Mouse (Mus musculus): ENCODE results near the gene Gabra5. TPM values are rescaled to one million over a fixed set of nuclear protein-coding genes. Genes with fewer than 3 reads are reported as not detected.

The Gabra5 gene
- total RNA-seq (2022) = 10 to 100 TPM; 41.6 to 50.5 (median 47.5) TPM

DNA sequence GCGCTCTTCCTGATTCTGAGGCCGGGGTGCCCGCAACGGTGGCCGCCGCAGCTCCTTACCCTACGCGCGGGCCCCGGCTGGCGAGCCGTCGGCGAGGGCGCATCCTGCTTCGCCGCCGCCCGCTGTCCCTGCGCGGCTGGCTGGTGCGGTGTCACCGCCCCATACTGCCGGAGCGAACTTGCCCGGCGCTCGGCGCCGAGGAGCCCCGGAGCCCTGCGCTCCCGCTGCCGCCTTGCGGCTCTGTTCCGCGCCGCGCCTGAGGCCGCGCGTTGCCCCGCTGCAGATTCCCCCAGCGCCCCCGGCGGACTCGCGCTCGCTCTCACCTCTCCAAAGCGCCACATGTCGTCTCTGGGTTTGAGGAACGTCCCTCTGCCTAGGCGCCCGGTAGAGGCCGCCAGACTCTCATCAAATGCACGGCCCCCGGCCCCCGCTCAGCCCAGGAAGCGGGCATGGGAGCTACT lies at the start of gene Gabra5:
Gene Gabra5 (minus strand): TSS at position 379 of the 461 bp plus-strand sequence.
- peak; percentile 52 to 60 for DNase-seq (ENCODE audit: low spot score in 2 of 2)

DNA sequence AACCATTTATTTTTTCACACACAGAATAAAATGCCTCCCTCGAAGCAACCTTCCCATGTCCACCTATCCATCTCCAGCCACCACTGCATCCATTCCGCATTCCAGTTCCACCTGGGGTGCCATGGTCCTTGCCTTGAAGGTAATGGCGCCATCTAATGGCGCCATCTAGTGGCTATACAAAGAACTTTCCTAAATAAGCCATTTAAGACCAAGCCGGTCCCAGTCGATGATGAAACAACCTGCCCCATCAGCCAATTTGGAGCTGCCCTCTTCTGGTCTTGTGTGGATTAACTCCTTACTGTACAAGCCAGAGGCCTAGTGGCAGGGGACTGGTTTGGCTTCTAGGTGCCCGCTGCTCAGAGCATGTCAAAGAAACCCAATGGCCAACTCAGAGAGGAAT lies 28.7 kb upstream of the Gabra5 start:
- no peak for DNase-seq (ENCODE audit: low spot score in 2 of 2)

DNA sequence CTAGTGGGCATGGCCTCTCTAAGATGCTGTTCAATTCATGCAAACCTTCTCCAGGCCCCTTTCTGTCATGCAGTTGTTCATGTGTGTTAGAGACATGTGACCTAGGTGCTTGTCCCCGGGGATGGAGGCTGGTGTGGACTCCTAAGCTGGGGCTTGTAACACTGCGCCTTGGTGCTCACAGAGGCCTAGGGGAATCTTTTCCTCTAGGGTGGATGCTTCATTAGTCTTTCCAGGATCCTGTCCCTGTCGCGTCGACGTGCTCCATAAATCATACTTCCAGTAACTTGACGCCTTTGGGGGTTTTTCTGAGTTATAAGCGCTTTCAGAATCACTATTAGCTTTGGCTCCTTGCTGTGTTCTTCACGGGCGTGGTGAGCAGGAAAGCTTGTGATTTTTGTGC lies 22.8 kb upstream of the Gabra5 start:
- no peak for DNase-seq (ENCODE audit: low spot score in 2 of 2)

- DNase-seq (ENCODE audit: low spot score in 2 of 2) = no peak
Measured at GRCm38 (mm10) chr7:57529954-57530353, 20.1 kb upstream of the Gabra5 start.

DNA sequence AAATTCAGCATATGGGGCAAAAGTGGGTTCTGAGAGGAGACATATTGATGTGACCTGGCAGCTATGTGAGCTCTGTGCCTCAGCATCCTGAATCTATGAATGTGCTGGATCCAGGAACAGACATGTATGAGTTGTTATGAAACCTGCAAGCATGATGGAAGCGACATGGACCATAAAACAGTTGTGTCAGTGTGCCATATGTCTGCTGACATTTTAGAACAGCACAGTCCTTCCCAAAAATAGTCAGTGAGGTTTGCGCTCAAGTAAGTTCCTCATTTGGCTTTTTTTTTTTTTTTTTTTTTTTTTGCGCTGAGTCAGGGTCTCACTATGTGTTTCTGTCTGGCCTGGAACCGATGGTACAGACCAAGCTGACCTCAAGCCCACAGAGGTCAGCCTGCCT lies 19.6 kb upstream of the Gabra5 start:
- peak in 1 of 2 experiments; percentile 13 for DNase-seq (ENCODE audit: low spot score in 2 of 2)

DNA sequence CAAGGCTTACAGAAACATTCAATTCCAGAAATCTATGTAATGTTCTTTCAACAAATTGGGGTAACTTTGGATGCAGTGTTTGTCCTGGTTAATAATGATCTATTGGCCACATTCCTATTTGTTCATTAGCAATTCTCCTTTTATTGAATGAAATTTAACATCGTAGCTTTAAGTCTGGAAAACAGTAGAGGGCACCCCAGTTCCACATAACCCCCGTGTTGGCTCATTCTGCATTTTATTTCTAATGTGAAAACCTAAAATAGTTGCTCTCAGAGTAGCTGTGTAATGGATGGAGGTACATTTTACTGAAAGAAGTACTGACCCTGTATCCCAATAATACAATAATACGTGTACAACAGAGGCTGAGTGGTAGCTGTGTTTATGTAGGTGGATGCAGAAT lies 3.1 kb upstream of the Gabra5 start:
- DNase-seq (ENCODE audit: low spot score in 2 of 2) = no peak

DNA sequence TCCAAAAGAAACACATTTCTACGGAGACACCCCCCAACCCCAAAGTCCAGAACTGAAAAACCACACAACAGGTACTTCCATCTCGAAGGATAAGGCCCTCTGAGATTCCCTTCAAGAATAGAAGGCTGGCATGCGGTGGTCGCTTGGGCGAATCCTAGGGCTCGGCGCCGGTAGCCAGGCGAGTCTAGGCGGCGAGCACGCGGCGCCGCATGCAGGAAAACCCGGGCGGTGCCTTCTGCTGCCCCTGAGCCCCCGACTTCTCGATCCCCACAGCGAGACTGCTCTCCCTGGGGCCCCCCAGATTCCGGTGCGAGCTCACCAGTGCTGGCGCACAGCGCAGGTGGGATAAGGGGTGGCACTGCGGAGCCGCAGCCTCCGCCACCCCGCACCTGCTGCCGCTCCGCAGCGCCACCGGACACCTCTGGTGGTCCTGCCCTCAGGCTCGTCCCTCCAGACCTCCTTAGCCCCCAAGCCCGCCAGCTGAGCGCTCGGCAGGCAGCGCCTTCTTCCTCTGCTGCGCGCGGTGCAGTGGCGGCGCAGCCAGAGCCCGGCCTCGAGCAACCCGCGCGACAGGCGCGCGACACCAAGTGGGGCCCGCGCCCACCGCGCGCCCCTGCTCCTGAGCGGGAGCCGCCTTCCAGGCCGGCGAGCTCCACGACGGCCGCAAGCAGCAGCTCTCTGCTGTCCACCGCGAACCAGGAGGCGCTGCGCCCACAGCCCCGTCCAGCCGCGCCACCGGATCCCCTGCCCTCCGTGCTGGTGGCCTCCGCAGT lies 813 bp downstream of the Gabra5 start:
- no peak for DNase-seq (ENCODE audit: low spot score in 2 of 2)

- no peak for DNase-seq (ENCODE audit: low spot score in 2 of 2)
Measured at GRCm38 (mm10) chr7:57502809-57503208, 7.0 kb downstream of the Gabra5 start.

DNA sequence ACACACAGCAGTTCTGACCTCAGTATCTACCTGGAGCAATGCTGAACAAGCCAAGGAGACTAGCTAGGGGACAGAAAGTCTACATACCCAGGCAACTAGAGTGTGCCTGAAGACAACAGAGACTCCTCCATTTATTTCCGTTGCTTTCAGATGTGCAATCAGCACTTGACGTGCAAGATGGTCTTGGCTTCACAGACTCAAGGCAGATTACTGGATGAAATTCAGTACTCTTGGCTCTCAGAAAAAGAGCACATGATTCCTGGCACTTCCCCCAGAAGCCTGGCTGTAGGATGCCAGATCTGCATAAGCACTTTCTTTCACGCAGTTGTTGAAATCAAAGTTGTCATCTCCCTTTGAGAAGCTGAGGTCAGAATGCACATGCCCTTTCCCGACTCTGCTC lies 18.1 kb downstream of the Gabra5 start:
- no peak for DNase-seq (ENCODE audit: low spot score in 2 of 2)

DNA sequence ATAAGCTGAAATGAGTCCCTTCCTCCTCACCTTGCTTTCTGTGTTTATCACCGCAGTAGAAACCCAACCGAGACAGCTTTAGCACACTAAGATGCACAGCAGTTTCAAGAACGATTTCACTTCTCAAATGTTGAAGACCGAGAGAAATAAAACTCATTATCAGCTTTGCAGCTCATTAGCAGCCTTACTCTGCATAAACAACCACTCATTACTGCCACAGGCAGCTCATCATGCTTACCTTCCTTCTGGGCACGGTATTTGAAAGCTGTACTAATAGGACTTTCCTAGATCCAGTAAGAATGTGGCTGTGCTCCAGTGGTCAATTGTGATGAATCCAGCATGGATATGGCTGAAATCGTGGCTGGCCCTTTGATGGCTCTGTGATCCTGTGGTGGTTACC lies 23.0 kb downstream of the Gabra5 start:
- DNase-seq (ENCODE audit: low spot score in 2 of 2) = no peak

DNA sequence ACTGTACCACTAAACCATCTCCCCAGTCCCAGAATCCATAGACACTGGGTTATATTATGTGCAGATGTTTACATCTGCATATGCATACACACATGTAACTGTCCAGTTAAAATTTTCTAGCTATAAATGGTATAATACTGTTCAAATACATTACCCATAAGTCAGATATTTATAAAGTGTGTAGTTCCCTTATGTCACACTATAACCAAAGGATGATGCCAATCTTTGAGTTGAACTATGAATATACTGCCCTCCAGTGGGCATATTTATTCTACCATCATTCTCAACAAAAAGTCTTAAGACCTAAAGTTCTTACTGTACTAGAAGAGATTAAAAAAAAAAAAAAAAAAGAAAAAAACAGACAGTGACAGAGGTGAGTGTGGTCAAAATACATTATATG lies 27.0 kb downstream of the Gabra5 start:
- no peak for DNase-seq (ENCODE audit: low spot score in 2 of 2)

- DNase-seq (ENCODE audit: low spot score in 2 of 2) = peak in 1 of 2 experiments; percentile 69
Measured at GRCm38 (mm10) chr7:57473811-57474525, 35.9 kb downstream of the Gabra5 start.

DNA sequence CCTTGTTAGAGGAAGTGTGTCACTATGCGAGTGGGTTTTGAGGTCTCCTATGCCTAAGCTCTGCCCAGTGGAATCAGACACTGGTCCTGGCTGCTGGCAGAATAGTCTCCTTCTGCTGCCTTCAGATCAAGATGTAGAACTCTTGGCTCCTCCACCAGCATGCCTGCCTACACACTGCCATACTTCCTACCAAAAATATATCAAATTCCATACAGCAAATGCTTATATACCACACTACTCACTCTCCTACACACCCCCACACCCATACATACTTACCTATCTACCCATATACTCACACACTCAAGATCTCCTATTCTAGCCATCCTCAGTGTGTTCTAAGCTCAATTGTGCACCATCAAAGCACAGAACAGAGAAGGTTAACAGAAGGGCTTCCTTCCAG lies 38.5 kb downstream of the Gabra5 start:
- no peak for DNase-seq (ENCODE audit: low spot score in 2 of 2)

DNA sequence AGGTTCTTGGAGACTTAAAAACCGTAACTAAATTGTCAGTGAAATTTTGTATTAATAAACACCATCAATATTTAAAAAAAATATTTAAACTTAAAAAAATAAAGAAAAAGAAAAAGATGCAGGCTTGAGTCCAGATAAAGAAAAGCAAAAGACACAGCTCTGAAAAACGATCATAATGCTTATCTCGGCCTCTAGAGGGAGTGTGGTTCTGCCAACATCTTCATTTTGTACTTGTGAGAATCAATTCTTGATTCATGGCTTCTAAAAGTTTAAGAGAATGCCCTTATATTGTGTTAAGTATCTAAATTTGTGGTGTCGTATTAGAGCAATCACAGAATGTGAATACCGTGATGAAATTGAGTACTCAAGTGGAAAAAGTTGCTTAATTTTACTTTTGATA lies 49.5 kb downstream of the Gabra5 start:
- DNase-seq (ENCODE audit: low spot score in 2 of 2) = no peak

DNA sequence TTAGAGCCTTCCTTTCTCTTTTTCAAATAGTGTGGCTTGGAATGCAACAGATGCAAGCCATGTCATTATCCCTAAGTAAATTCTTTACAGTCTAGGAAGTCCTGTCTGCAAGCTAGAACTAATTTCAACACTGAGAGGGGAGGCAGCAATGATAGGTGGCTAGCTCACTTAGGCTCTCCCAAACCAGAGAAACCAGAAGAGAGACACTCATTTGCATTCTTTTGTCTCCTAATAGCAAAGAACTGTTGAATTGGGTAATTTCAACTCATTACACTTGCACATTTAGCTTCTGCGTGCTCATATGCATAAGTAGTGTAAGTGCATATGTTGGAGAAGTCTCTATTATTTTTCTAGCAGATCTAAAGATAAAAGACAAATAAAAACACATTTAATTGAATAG lies 61.6 kb downstream of the Gabra5 start:
- DNase-seq (ENCODE audit: low spot score in 2 of 2) = no peak

- no peak for DNase-seq (ENCODE audit: low spot score in 2 of 2)
Measured at GRCm38 (mm10) chr7:57422675-57423074, 87.2 kb downstream of the Gabra5 start.

DNA sequence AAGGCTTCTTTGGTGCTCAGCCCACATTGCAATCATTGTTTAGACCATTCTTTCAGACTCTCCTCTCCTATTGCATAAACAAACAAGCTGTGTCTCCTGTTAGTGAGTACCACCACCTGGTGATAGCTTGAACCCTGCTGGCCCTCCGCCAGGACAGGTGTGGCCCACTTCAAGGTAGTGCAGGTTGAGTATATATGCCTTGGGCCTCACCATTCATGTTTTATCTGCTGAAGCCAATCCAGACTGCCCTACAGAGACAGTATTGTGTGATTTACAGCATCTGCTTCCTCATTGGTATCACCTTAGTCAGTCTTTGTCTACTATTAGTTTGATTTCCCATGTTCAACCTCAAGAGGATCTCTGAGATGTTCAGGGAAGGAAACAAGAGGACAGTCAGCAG lies 88.8 kb downstream of the Gabra5 start:
- no peak for DNase-seq (ENCODE audit: low spot score in 2 of 2)

DNA sequence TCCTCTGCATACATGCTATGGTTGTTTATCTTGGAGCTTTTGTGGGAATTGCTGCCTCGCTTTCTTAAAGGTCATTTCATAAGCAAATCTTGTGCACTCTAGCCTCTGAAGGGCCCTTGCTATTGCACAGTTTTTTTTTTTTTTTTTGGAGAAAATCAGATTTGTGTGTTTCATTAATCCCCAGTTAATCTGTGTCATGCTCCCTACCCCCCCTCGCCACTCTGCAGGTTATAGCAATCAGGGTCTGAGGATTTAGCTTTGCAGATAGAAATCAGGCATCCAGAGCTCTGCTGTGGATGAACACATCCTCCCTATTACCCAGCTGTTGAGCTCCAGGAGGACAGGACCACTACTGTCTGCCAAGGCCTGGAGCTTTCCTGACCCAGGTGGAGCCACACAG lies 90.5 kb downstream of the Gabra5 start, which contains the start of gene Gabrb3:
Gene Gabrb3 (plus strand): TSS at position 301 of the 400 bp plus-strand sequence.
- no peak for DNase-seq (ENCODE audit: low spot score in 2 of 2)

GRCm38 (mm10) chr7:57412896-57413295 lies 97.0 kb downstream of the Gabra5 start:
- no peak for DNase-seq (ENCODE audit: low spot score in 2 of 2)

DNA sequence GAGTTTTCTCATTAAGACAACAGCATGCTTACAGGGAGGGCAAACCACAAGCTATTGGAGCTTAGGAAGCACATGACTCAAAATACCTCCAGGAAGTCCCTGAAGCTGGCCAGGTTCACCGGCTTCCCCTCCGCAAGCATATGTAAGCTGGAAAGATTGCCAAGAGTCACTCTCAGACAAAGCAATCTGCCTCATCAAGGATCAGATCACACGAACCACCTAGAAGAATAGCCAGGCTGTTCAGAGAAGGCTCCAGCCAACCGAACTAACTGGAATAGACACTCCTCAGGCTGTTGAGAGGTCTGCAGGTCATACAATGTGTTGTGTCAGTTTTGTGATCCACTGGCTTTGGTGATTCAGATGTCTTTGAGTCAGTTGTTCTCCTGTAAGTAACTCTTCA lies 98.7 kb downstream of the Gabra5 start:
- no peak for DNase-seq (ENCODE audit: low spot score in 2 of 2)

DNA sequence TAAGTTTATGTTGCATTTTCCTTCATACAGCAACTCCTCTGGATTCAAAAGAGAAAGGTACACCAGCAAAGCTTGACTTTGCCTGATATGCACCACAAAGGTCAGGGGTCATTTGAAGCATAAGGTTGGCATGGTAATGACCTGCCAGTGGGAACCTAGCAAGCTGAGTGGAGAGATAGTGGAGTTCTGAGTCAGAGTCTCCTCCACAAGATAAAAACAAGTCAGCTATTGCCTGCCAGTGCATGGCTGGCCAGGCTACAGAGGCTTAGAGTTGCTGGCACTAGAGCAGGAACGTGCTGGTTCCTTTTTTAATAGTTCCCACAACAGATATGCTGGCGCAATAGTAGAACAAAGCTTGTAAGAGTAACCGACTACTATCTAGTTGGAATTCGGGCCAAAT lies 116.3 kb downstream of the Gabra5 start:
- DNase-seq (ENCODE audit: low spot score in 2 of 2) = no peak

DNA sequence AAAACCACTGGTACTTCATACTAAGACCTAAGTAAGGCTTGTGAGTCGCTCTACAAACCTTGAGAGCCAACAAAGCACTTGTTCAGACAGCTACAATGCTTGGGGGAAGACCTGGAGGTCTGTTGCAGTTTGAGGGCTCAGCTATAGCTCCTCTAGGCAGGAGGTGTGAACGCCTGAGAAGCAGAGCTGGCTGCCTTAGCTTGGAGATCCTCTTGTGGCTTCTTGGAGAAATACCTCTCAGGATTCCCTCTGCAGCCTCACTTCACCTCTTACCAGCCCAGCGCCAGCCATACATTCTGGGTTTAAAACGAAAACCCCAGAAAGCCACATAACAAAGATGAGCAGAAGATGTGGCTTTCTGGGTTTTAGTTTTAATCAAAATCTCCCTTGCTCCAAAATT lies 119.8 kb downstream of the Gabra5 start:
- DNase-seq (ENCODE audit: low spot score in 2 of 2) = no peak

DNA sequence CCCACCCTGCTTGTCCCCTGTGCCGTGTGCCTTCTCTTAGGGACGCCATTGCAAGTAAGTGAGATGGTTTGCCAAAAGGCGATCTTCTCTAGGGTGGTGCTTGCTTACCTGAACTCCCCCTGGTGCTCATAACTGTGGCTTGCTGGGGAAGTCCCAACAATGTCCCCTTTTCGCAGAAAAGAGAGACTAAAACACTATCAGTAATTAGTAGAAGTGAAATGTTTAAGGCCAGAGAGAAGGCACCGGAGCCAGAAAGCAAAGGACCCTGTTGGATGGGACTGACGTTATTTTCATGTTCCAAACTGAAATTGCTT lies 122.6 kb downstream of the Gabra5 start:
- no peak for DNase-seq (ENCODE audit: low spot score in 2 of 2)

All from left cerebral cortex, adult 8-10 months (tissue).